Mouse (Mus musculus) cerebellum, postnatal 4 days (tissue): ENCODE data around the gene Kcnip3.
A peak's percentile ranks its signal among the peaks of the same experiment; 100 is the strongest.

Source experiments
- DNase-seq, 2 experiments: peaks; one replicate each; pipeline ENCODE4 v3.0.0; 2022; ENCODE audit warnings: low spot score in 2 of 2, mixed read lengths in 1 of 2

The Kcnip3 gene

GRCm38 (mm10) chr2:127471281-127471680 is 50.6 kb downstream of the Kcnip3 start:
- DNase-seq = no peak

- DNase-seq = no peak
These were observed 51.2 kb downstream of the Kcnip3 start for GRCm38 (mm10) chr2:127470661-127471060.

- DNase-seq = no peak
These were observed 51.7 kb downstream of the Kcnip3 start for GRCm38 (mm10) chr2:127470183-127470582.

- peak in 1 of 2 experiments; percentile 51 for DNase-seq
These were observed 59.6 kb downstream of the Kcnip3 start for GRCm38 (mm10) chr2:127462314-127462713.

GRCm38 (mm10) chr2:127461351-127461750 is 60.5 kb downstream of the Kcnip3 start:
- DNase-seq = no peak

- no peak for DNase-seq
These were observed 62.6 kb downstream of the Kcnip3 start for GRCm38 (mm10) chr2:127459341-127459740.

- peak; percentile 62 to 82 for DNase-seq
These were observed 68.1 kb downstream of the Kcnip3 start for GRCm38 (mm10) chr2:127453764-127454163.

- no peak for DNase-seq
These were observed 68.8 kb downstream of the Kcnip3 start for GRCm38 (mm10) chr2:127453141-127453540.

- DNase-seq = no peak
These were observed 70.1 kb downstream of the Kcnip3 start for GRCm38 (mm10) chr2:127451748-127452147.

- DNase-seq = no peak
These were observed 72.2 kb downstream of the Kcnip3 start for GRCm38 (mm10) chr2:127449691-127450090.

GRCm38 (mm10) chr2:127446847-127447246 is 75.0 kb downstream of the Kcnip3 start:
- DNase-seq = no peak

GRCm38 (mm10) chr2:127444055-127444789 is 77.7 kb downstream of the Kcnip3 start, which contains the start of gene Fahd2a:
Gene Fahd2a (minus strand): TSS chr2:127444565.
- DNase-seq = peak; percentile 80 to 88

GRCm38 (mm10) chr2:127437697-127438096 is 84.2 kb downstream of the Kcnip3 start:
- DNase-seq = no peak

GRCm38 (mm10) chr2:127435554-127435953 is 86.3 kb downstream of the Kcnip3 start:
- DNase-seq = no peak

GRCm38 (mm10) chr2:127435135-127435534 is 86.8 kb downstream of the Kcnip3 start:
- DNase-seq = no peak

- DNase-seq = no peak
These were observed 88.2 kb downstream of the Kcnip3 start for GRCm38 (mm10) chr2:127433487-127434295.

- DNase-seq = peak in 1 of 2 experiments; percentile 31
These were observed 91.7 kb downstream of the Kcnip3 start for GRCm38 (mm10) chr2:127430238-127430637.

- DNase-seq = no peak
These were observed 96.9 kb downstream of the Kcnip3 start, which contains the start of gene Gpat2 for GRCm38 (mm10) chr2:127424977-127425376. Gene Gpat2 (plus strand): TSS chr2:127425199.

- no peak for DNase-seq
These were observed 103.5 kb downstream of the Kcnip3 start for GRCm38 (mm10) chr2:127418266-127418970.

- DNase-seq = no peak
These were observed 105.2 kb downstream of the Kcnip3 start for GRCm38 (mm10) chr2:127416706-127417105.

GRCm38 (mm10) chr2:127415806-127416205 is 106.1 kb downstream of the Kcnip3 start:
- DNase-seq = no peak

GRCm38 (mm10) chr2:127411126-127411525 is 110.8 kb downstream of the Kcnip3 start:
- no peak for DNase-seq
